Mouse (Mus musculus): Measurements from ENCODE around the gene Rps16. TPM values are rescaled to one million over a fixed set of nuclear protein-coding genes. Genes with fewer than 3 reads are reported as not detected.

The Rps16 gene
- polyA plus RNA-seq, 1 experiment, result 2,086 TPM

GRCm38 (mm10) chr7:28339213-28339917 is 11.1 kb upstream of the Rps16 start:
- H3K27me3 ChIP-seq (ENCODE audit: control insufficient read depth, insufficient read depth, low read length, poor library complexity, severe bottlenecking), result no peaks in the 10 kb centered on the region
- no peaks in the 10 kb centered on the region for H3K36me3 ChIP-seq (ENCODE audit: control insufficient read depth, insufficient read depth, low read length, poor library complexity, severe bottlenecking)
- H3K27ac ChIP-seq (ENCODE audit: insufficient read depth, low read length), result peak overlapping the region; percentile 93
- no peaks in the 10 kb centered on the region for H3K9me3 ChIP-seq (replicated peaks; ENCODE audit: control insufficient read depth, insufficient read depth, low read length, poor library complexity, severe bottlenecking)
- TF ChIP-seq CTCF (IDR thresholded peaks at IDR 0.05; ENCODE audit: low read depth, low read length), result peak; percentile 22
- no peak for TF ChIP-seq POLR2A (IDR thresholded peaks at IDR 0.05; ENCODE audit: insufficient read depth, low read length)
- H3K4me3 ChIP-seq (ENCODE audit: low read depth, low read length), result peak overlapping the region; percentile 84
- peak overlapping the region; percentile 73 for H3K9ac ChIP-seq (ENCODE audit: low read depth, poor library complexity, severe bottlenecking)
- peaks cover 3% of the 10 kb centered on the region for H3K4me1 ChIP-seq (ENCODE audit: control insufficient read depth, insufficient read depth, low read length)

DNA sequence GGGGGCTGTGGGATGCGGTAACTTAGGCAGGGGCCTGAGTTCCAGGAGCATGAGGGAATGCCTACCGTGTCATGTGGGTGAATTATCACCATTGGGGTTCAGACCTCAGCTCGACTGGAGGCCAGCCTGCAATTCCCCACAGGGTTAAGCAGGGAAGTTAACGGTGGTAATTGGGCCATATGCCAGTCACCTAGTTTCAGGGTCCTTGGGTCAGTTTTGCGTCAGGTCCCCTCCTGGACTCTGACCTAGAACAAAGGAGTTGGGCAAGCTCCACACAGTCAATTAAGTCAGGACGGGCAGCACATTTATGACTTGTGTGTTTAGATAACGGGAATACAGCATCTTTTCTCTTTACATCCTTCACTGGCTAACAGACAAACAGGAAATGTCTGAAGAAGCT is 9.1 kb upstream of the Rps16 start:
- TF ChIP-seq CTCF (IDR thresholded peaks at IDR 0.05; ENCODE audit: low read depth, low read length) (no peak), POLR2A (IDR thresholded peaks at IDR 0.05; ENCODE audit: insufficient read depth, low read length) (no peak), EP300 (IDR thresholded peaks at IDR 0.05; ENCODE audit: insufficient read depth, low read depth, low read length) (no peak)
- Histone ChIP-seq H3K4me1 (ENCODE audit: control insufficient read depth, insufficient read depth, low read length) (peaks cover 3% of the 10 kb centered on the region), H3K4me3 (ENCODE audit: low read depth, low read length) (no peak overlapping the region), H3K27ac (ENCODE audit: insufficient read depth, low read length) (no peak overlapping the region), H3K9ac (ENCODE audit: low read depth, poor library complexity, severe bottlenecking) (no peak overlapping the region), H3K27me3 (ENCODE audit: control insufficient read depth, insufficient read depth, low read length, poor library complexity, severe bottlenecking) (no peaks in the 10 kb centered on the region), H3K9me3 (replicated peaks; ENCODE audit: control insufficient read depth, insufficient read depth, low read length, poor library complexity, severe bottlenecking) (no peaks in the 10 kb centered on the region), H3K36me3 (ENCODE audit: control insufficient read depth, insufficient read depth, low read length, poor library complexity, severe bottlenecking) (no peaks in the 10 kb centered on the region)

DNA sequence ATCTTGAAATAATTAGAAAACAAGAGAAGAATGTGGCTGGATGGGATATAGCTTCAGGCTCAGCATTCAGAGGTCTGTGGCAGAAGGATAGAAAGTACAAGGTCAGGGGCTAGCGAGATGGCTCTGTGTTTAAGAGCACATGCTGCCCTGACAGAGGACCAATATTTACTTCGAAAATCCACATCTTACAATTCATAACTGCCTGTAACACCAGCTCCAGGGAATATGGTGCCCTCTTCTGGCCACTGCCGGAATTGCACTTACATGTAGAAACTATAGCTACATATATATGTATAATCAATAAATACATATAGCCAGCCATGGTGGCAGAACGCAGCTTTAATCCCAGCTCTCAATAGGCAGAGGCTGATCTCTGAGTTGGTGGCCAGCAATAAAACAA is 5.8 kb upstream of the Rps16 start:
- H3K9me3 ChIP-seq (replicated peaks; ENCODE audit: control insufficient read depth, insufficient read depth, low read length, poor library complexity, severe bottlenecking), result no peaks in the 10 kb centered on the region
- TF ChIP-seq CTCF (IDR thresholded peaks at IDR 0.05; ENCODE audit: low read depth, low read length), result peak; percentile 16
- TF ChIP-seq POLR2A (IDR thresholded peaks at IDR 0.05; ENCODE audit: insufficient read depth, low read length), result no peak
- no peaks in the 10 kb centered on the region for H3K27me3 ChIP-seq (ENCODE audit: control insufficient read depth, insufficient read depth, low read length, poor library complexity, severe bottlenecking)
- H3K4me3 ChIP-seq (ENCODE audit: low read depth, low read length), result no peak overlapping the region
- no peaks in the 10 kb centered on the region for H3K36me3 ChIP-seq (ENCODE audit: control insufficient read depth, insufficient read depth, low read length, poor library complexity, severe bottlenecking)
- peaks cover 3% of the 10 kb centered on the region for H3K4me1 ChIP-seq (ENCODE audit: control insufficient read depth, insufficient read depth, low read length)
- H3K27ac ChIP-seq (ENCODE audit: insufficient read depth, low read length), result no peak overlapping the region
- no peak overlapping the region for H3K9ac ChIP-seq (ENCODE audit: low read depth, poor library complexity, severe bottlenecking)

- H3K27ac ChIP-seq (ENCODE audit: insufficient read depth, low read length), result no peak overlapping the region
- H3K4me3 ChIP-seq (ENCODE audit: low read depth, low read length), result no peak overlapping the region
- TF ChIP-seq POLR2A (IDR thresholded peaks at IDR 0.05; ENCODE audit: insufficient read depth, low read length) (no peak), CTCF (IDR thresholded peaks at IDR 0.05; ENCODE audit: low read depth, low read length) (no peak), EP300 (IDR thresholded peaks at IDR 0.05; ENCODE audit: insufficient read depth, low read depth, low read length) (no peak)
- peaks cover 16% of the 10 kb centered on the region for H3K36me3 ChIP-seq (ENCODE audit: control insufficient read depth, insufficient read depth, low read length, poor library complexity, severe bottlenecking)
- no peak overlapping the region for H3K9ac ChIP-seq (ENCODE audit: low read depth, poor library complexity, severe bottlenecking)
- no peaks in the 10 kb centered on the region for H3K9me3 ChIP-seq (replicated peaks; ENCODE audit: control insufficient read depth, insufficient read depth, low read length, poor library complexity, severe bottlenecking)
- no peaks in the 10 kb centered on the region for H3K4me1 ChIP-seq (ENCODE audit: control insufficient read depth, insufficient read depth, low read length)
- no peaks in the 10 kb centered on the region for H3K27me3 ChIP-seq (ENCODE audit: control insufficient read depth, insufficient read depth, low read length, poor library complexity, severe bottlenecking)
Measured at GRCm38 (mm10) chr7:28347746-28348145, 2.7 kb upstream of the Rps16 start.

DNA sequence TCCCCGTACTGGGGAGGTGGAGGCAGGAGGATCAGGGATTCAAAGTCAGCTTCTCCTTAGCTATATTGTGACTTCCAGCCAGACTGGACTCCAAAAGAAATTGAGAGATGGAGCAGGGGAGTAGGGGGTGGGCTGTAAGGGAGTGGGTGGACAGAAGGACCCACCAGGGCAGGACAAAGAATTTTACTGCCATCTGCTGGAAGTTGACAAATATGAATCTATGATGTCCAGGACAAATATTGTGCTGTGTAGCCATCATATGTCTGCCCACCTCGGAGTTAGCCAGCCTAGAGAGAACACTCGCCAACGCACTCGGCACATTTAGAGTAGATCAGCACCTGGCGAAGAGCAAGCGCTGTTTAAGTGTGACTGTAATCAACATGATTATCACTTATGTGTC is 1.9 kb upstream of the Rps16 start:
- no peak overlapping the region for H3K27ac ChIP-seq (ENCODE audit: insufficient read depth, low read length)
- H3K9ac ChIP-seq (ENCODE audit: low read depth, poor library complexity, severe bottlenecking), result no peak overlapping the region
- no peaks in the 10 kb centered on the region for H3K4me1 ChIP-seq (ENCODE audit: control insufficient read depth, insufficient read depth, low read length)
- no peaks in the 10 kb centered on the region for H3K9me3 ChIP-seq (replicated peaks; ENCODE audit: control insufficient read depth, insufficient read depth, low read length, poor library complexity, severe bottlenecking)
- TF ChIP-seq EP300 (IDR thresholded peaks at IDR 0.05; ENCODE audit: insufficient read depth, low read depth, low read length), result no peak
- no peak for TF ChIP-seq POLR2A (IDR thresholded peaks at IDR 0.05; ENCODE audit: insufficient read depth, low read length)
- TF ChIP-seq CTCF (IDR thresholded peaks at IDR 0.05; ENCODE audit: low read depth, low read length), result peak; percentile 7
- H3K27me3 ChIP-seq (ENCODE audit: control insufficient read depth, insufficient read depth, low read length, poor library complexity, severe bottlenecking), result no peaks in the 10 kb centered on the region
- peaks cover 24% of the 10 kb centered on the region for H3K36me3 ChIP-seq (ENCODE audit: control insufficient read depth, insufficient read depth, low read length, poor library complexity, severe bottlenecking)
- H3K4me3 ChIP-seq (ENCODE audit: low read depth, low read length), result no peak overlapping the region

DNA sequence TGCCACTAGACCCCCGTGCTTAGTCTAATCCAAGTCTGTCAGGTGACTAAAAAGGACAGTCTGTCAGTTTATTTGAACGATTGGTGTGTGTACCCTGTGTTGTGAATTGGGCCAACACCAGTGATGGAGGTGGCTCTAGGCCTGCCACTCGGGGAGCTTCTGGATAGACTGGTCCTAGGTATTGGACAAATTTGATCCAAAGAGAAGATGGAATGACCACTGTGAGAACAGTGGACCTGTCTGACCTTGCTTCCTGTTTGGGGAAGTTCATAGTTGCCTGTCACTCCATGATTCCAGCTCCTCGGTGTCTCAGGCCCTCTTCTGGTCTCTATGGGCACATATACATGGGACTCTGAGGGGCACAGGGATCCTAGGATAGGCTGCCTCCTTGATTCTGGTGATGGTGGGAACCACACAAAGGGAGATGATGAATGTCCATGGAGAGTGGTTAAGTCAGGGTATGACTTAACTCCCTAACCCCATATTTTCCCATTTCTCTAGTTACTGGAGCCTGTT is 1.3 kb downstream of the Rps16 start:
- Histone ChIP-seq H3K4me1 (ENCODE audit: control insufficient read depth, insufficient read depth, low read length) (peaks cover 2% of the 10 kb centered on the region), H3K9ac (ENCODE audit: low read depth, poor library complexity, severe bottlenecking) (peak overlapping the region; percentile 94), H3K27me3 (ENCODE audit: control insufficient read depth, insufficient read depth, low read length, poor library complexity, severe bottlenecking) (no peaks in the 10 kb centered on the region), H3K27ac (ENCODE audit: insufficient read depth, low read length) (peak overlapping the region; percentile 16), H3K36me3 (ENCODE audit: control insufficient read depth, insufficient read depth, low read length, poor library complexity, severe bottlenecking) (peaks cover 32% of the 10 kb centered on the region), H3K9me3 (replicated peaks; ENCODE audit: control insufficient read depth, insufficient read depth, low read length, poor library complexity, severe bottlenecking) (no peaks in the 10 kb centered on the region), H3K4me3 (ENCODE audit: low read depth, low read length) (peak overlapping the region; percentile 98)
- no peak for TF ChIP-seq CTCF (IDR thresholded peaks at IDR 0.05; ENCODE audit: low read depth, low read length)
- TF ChIP-seq EP300 (IDR thresholded peaks at IDR 0.05; ENCODE audit: insufficient read depth, low read depth, low read length), result no peak
- TF ChIP-seq POLR2A (IDR thresholded peaks at IDR 0.05; ENCODE audit: insufficient read depth, low read length), result no peak

Measured in ES-Bruce4 (cell line).